Mouse (Mus musculus) hematopoietic stem cell, adult 5-6 weeks (primary cell): ENCODE measurements around the gene Bmp2k. TPM values are rescaled to one million over a fixed set of nuclear protein-coding genes. Genes with fewer than 3 reads are reported as not detected.
A peak's percentile ranks its signal among the peaks of the same experiment; 100 is the strongest.
"Not testable (repeated sequence)": the region's sequence is repeated elsewhere in the genome, so short reads cannot be mapped to it uniquely, and the experiment has no call there.

ENCODE experiments used
- ATAC-seq, 2 experiments: fragments of 125-278 bp in 1 of 2; replicated peaks in 1 of 2; 2 replicates each; pipeline ENCODE4 v1.8.0; 2016 to 2017; ENCODE audit warnings: inconsistent platforms in 2 of 2, mild to moderate bottlenecking in 2 of 2, moderate number of reproducible peaks in 2 of 2, low read depth in 1 of 2, moderate TSS enrichment in 1 of 2; ENCODE audit not compliant: low FRiP score in 2 of 2, poor library complexity in 2 of 2, severe bottlenecking in 2 of 2, insufficient read depth in 1 of 2, low TSS enrichment in 1 of 2
- total RNA-seq: library from RNA; stranded (forward); fragments of 172-1452, 232-1000 nt; gene quantifications from 2 replicates; pipeline ENCODE4 v1.2.3, GENCODE M21; 2017

The Bmp2k gene
- total RNA-seq, 1 experiment from 2014 or later = 24.8 TPM

GRCm38 (mm10) chr5:97015781-97016508 lies 18.5 kb downstream of the Bmp2k start:
- ATAC-seq = no peak

- no peak for ATAC-seq
Measured at GRCm38 (mm10) chr5:97016842-97017577, 19.5 kb downstream of the Bmp2k start.

- no peak for ATAC-seq
Measured at GRCm38 (mm10) chr5:97022305-97023278, 25.1 kb downstream of the Bmp2k start.

GRCm38 (mm10) chr5:97024834-97025233 lies 27.3 kb downstream of the Bmp2k start:
- ATAC-seq = no peak

- no peak for ATAC-seq
Measured at GRCm38 (mm10) chr5:97025650-97026049, 28.2 kb downstream of the Bmp2k start.

GRCm38 (mm10) chr5:97028004-97028403 lies 30.5 kb downstream of the Bmp2k start:
- no peak for ATAC-seq

GRCm38 (mm10) chr5:97028840-97029239 lies 31.4 kb downstream of the Bmp2k start:
- ATAC-seq = not testable (repeated sequence)

GRCm38 (mm10) chr5:97031771-97032170 lies 34.3 kb downstream of the Bmp2k start:
- no peak for ATAC-seq

- ATAC-seq = no peak
Measured at GRCm38 (mm10) chr5:97045260-97045659, 47.8 kb downstream of the Bmp2k start.

GRCm38 (mm10) chr5:97046680-97047079 lies 49.2 kb downstream of the Bmp2k start:
- no peak for ATAC-seq

- no peak for ATAC-seq
Measured at GRCm38 (mm10) chr5:97048905-97049304, 51.4 kb downstream of the Bmp2k start.

- ATAC-seq = no peak
Measured at GRCm38 (mm10) chr5:97054166-97054565, 56.7 kb downstream of the Bmp2k start.

- ATAC-seq = 0 out of 4 replicates have a peak, but pooled peaks of 1 of the 2 experiments have one; percentile 6
Measured at GRCm38 (mm10) chr5:97054801-97055200, 57.3 kb downstream of the Bmp2k start.

GRCm38 (mm10) chr5:97055511-97056068 lies 58.1 kb downstream of the Bmp2k start:
- ATAC-seq = peak; percentile 83 to 85; a peak in 3 of 4 replicates

GRCm38 (mm10) chr5:97056359-97056758 lies 58.9 kb downstream of the Bmp2k start:
- no peak for ATAC-seq

GRCm38 (mm10) chr5:97056791-97057450 lies 59.4 kb downstream of the Bmp2k start:
- no peak for ATAC-seq

GRCm38 (mm10) chr5:97060864-97061263 lies 63.4 kb downstream of the Bmp2k start:
- ATAC-seq = no peak
